Mouse (Mus musculus): Measurements from ENCODE around the gene Senp1. TPM values are rescaled to one million over a fixed set of nuclear protein-coding genes. Genes with fewer than 3 reads are reported as not detected.

Senp1 gene
- polyA plus RNA-seq, 1 experiment from 2014 or later = 38.6 TPM

- 80% methylated on average over 10 of the region's 10 CpGs for WGBS
- Histone ChIP-seq H3K4me3 (ENCODE audit: low read depth, low read length) (no peak overlapping the region), H3K27ac (ENCODE audit: low read depth, low read length) (no peak overlapping the region), H3K9me3 (ENCODE audit: control insufficient read depth, low read length) (no peaks in the 10 kb centered on the region), H3K36me3 (ENCODE audit: control insufficient read depth, insufficient read depth, low read length) (no peaks in the 10 kb centered on the region; the same call in 1 of the 2 replicates), H3K4me2 (no peak overlapping the region), H3K9ac (ENCODE audit: low read depth, low read length) (no peak overlapping the region), H3K4me1 (replicated peaks; ENCODE audit: control insufficient read depth, insufficient read depth, low read length) (peaks cover 23% of the 10 kb centered on the region), H3K27me3 (replicated peaks; ENCODE audit: control insufficient read depth, insufficient read depth, low read length) (no peaks in the 10 kb centered on the region)
- ATAC-seq (replicated peaks; ENCODE audit: low FRiP score) (no peak), DNase-seq (ENCODE audit: low spot score) (no peak)
These were observed 20.7 kb upstream of the Senp1 start for GRCm38 (mm10) chr15:98114098-98114851.

DNA sequence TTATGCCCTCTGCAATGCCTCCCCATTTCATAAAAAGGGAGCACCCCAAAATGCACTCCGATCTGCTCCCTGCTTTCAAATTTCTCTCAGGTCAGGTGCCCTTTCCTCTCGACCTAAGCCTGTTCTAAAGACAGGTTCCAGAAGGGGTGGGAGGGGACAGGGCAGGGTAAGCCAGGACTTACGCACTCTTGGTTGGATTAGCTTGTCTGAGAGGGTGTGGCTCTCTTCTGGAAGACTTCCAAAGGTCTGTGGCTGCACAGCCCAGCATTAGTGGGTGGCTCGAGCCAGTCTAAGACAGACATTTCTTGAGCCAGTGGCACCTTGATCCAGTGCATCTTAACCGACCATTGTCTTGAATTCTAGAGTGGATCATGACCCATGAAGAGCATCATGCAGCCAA, 18.2 kb upstream of the Senp1 start:
- Histone ChIP-seq H3K27me3 (replicated peaks; ENCODE audit: control insufficient read depth, insufficient read depth, low read length) (no peaks in the 10 kb centered on the region), H3K9ac (ENCODE audit: low read depth, low read length) (no peak overlapping the region), H3K4me2 (no peak overlapping the region), H3K36me3 (ENCODE audit: control insufficient read depth, insufficient read depth, low read length) (no peaks in the 10 kb centered on the region), H3K9me3 (ENCODE audit: control insufficient read depth, low read length) (no peaks in the 10 kb centered on the region), H3K4me1 (replicated peaks; ENCODE audit: control insufficient read depth, insufficient read depth, low read length) (peaks cover 30% of the 10 kb centered on the region), H3K27ac (ENCODE audit: low read depth, low read length) (no peak overlapping the region), H3K4me3 (ENCODE audit: low read depth, low read length) (no peak overlapping the region)
- 74% methylated on average over 5 of the region's 5 CpGs for WGBS
- DNase-seq (ENCODE audit: low spot score) (no peak), ATAC-seq (replicated peaks; ENCODE audit: low FRiP score) (no peak)

DNA sequence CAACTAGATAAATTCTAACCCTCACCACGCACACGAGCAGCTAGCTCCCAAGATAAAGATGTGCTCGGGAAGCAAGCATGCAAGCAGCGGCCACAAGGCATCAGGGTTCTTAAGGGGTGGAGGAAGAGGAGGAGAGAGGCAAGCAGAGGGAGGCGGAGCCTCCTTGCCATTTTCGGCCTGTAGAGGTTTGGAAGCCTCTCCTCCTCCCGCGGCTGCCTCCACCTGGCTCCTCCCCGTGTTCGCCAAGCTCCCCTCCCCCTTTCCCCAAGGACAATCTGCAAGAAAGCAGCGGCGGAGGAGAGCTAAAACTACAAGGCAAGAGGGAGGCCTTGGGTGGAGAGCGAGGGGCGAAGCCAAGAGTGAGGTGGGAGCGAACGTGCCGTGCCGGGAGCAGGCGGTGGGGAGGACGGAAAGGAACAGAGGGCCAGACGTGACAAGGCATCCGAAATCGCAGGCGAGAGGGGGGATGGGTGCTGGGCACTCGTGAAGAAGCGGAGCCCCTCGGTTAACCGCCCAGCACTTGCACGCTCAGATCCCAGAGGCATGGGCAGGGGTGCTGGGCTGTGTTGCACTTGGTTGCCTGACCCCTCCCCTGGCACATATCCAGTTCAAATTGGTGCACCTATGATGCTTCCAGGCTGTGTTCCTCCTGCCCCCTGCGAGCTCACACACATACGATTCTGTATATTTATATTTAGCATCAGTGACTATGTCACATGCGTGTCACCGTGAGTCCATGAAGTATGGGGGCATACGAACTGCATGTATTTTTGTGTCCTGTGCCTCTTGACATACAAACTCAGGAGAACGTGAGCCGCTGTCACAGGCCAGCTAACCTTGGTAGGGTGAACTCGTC, 15.0 kb upstream of the Senp1 start:
- Histone ChIP-seq H3K9me3 (ENCODE audit: control insufficient read depth, low read length) (no peaks in the 10 kb centered on the region), H3K27ac (ENCODE audit: low read depth, low read length) (peak overlapping the region; percentile 80), H3K9ac (ENCODE audit: low read depth, low read length) (peak overlapping the region; percentile 76), H3K4me3 (ENCODE audit: low read depth, low read length) (peak overlapping the region; percentile 74), H3K36me3 (ENCODE audit: control insufficient read depth, insufficient read depth, low read length) (no peaks in the 10 kb centered on the region), H3K4me2 (peak overlapping the region; percentile 93), H3K4me1 (replicated peaks; ENCODE audit: control insufficient read depth, insufficient read depth, low read length) (peaks cover 13% of the 10 kb centered on the region), H3K27me3 (replicated peaks; ENCODE audit: control insufficient read depth, insufficient read depth, low read length) (no peaks in the 10 kb centered on the region; the same call in 1 of the 2 replicates)
- 3% methylated on average over 37 of the region's 37 CpGs for WGBS
- ATAC-seq (replicated peaks; ENCODE audit: low FRiP score) (peak; percentile 97), DNase-seq (ENCODE audit: low spot score) (peak; percentile 83)

DNA sequence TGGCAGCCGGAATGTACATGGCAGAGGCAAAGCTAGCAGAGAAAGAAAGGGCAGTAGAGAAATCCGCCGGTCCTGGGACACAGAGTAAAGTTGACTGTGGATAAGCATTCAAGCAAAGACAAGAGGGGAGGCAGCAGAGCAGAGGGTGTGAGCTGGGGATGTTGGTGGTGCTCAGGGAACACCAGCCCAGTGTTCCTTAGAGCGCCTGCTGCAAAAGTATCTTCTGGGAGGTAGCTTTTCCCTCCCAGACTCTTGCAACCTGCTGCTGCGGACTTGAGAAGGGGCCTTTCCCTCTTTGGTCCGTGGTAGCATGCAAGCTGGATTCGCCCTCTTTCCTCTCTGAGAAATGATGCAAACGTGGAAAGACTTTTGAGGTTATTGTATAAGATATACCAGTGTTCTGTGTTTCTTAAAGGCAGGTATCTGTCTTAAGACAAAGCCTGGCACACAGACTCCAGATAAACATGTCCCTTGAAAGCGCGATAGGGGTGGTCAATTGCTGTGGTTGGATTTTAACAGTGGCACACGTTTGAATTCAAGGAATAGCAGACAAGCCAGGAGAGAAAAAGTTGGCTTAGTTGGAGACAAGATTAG, 14.3 kb upstream of the Senp1 start:
- Histone ChIP-seq H3K36me3 (ENCODE audit: control insufficient read depth, insufficient read depth, low read length) (no peaks in the 10 kb centered on the region), H3K9me3 (ENCODE audit: control insufficient read depth, low read length) (no peaks in the 10 kb centered on the region), H3K27me3 (replicated peaks; ENCODE audit: control insufficient read depth, insufficient read depth, low read length) (no peaks in the 10 kb centered on the region; the same call in 1 of the 2 replicates), H3K9ac (ENCODE audit: low read depth, low read length) (peak overlapping the region; percentile 76), H3K4me3 (ENCODE audit: low read depth, low read length) (peak overlapping the region; percentile 74), H3K4me2 (peak overlapping the region; percentile 93), H3K27ac (ENCODE audit: low read depth, low read length) (peak overlapping the region; percentile 80; the same call in 1 of the 2 replicates), H3K4me1 (replicated peaks; ENCODE audit: control insufficient read depth, insufficient read depth, low read length) (peaks cover 13% of the 10 kb centered on the region)
- DNase-seq (ENCODE audit: low spot score) (no peak), ATAC-seq (replicated peaks; ENCODE audit: low FRiP score) (peak; percentile 39)
- WGBS = 36% methylated on average over 11 of the region's 11 CpGs

DNA sequence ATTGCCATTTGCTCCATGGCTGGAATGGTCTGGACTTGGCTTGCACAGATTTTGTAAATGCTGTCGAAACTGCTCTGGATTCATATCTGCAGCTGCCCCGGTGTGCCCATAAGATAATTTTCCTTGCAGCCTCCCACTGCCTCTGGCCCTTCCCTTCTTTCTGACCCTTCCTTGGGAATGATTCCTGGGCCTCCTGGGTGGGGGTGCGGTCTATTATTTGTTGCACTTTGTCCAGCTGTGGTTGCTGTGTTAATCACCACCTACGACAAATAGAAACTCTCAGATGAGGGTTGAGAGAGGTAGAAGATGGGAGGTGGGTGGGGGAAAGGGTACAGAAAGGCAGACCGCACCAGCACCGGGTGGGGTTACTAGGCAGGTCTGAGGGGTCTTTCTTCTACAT, 13.7 kb upstream of the Senp1 start:
- Histone ChIP-seq H3K27ac (ENCODE audit: low read depth, low read length) (no peak overlapping the region), H3K27me3 (replicated peaks; ENCODE audit: control insufficient read depth, insufficient read depth, low read length) (no peaks in the 10 kb centered on the region; the same call in 1 of the 2 replicates), H3K9me3 (ENCODE audit: control insufficient read depth, low read length) (no peaks in the 10 kb centered on the region), H3K4me1 (replicated peaks; ENCODE audit: control insufficient read depth, insufficient read depth, low read length) (peaks cover 13% of the 10 kb centered on the region), H3K4me2 (peak overlapping the region; percentile 93), H3K36me3 (ENCODE audit: control insufficient read depth, insufficient read depth, low read length) (no peaks in the 10 kb centered on the region), H3K4me3 (ENCODE audit: low read depth, low read length) (0 out of 2 replicates have a peak overlapping the region, but pooled peaks have one; percentile 74), H3K9ac (ENCODE audit: low read depth, low read length) (no peak overlapping the region)
- WGBS = 79% methylated on average over 6 of the region's 6 CpGs
- DNase-seq (ENCODE audit: low spot score) = no peak
- no peak for ATAC-seq (replicated peaks; ENCODE audit: low FRiP score)

- no peak for DNase-seq (ENCODE audit: low spot score)
- H3K27ac ChIP-seq (ENCODE audit: low read depth, low read length) = no peak overlapping the region
- no peak overlapping the region for H3K9ac ChIP-seq (ENCODE audit: low read depth, low read length)
- no peaks in the 10 kb centered on the region; the same call in 1 of the 2 replicates for H3K36me3 ChIP-seq (ENCODE audit: control insufficient read depth, insufficient read depth, low read length)
- H3K4me1 ChIP-seq (replicated peaks; ENCODE audit: control insufficient read depth, insufficient read depth, low read length) = peaks cover 13% of the 10 kb centered on the region
- H3K9me3 ChIP-seq (ENCODE audit: control insufficient read depth, low read length) = no peaks in the 10 kb centered on the region
- H3K4me2 ChIP-seq = no peak overlapping the region
- no peaks in the 10 kb centered on the region; the same call in 1 of the 2 replicates for H3K27me3 ChIP-seq (replicated peaks; ENCODE audit: control insufficient read depth, insufficient read depth, low read length)
- 76% methylated on average over 6 of the region's 6 CpGs for WGBS
- no peak for ATAC-seq (replicated peaks; ENCODE audit: low FRiP score)
- no peak overlapping the region for H3K4me3 ChIP-seq (ENCODE audit: low read depth, low read length)
These were observed 13.0 kb upstream of the Senp1 start for GRCm38 (mm10) chr15:98106506-98106905.

- ATAC-seq (replicated peaks; ENCODE audit: low FRiP score) (no peak), DNase-seq (ENCODE audit: low spot score) (no peak)
- Histone ChIP-seq H3K4me3 (ENCODE audit: low read depth, low read length) (no peak overlapping the region), H3K4me1 (replicated peaks; ENCODE audit: control insufficient read depth, insufficient read depth, low read length) (peaks cover 5% of the 10 kb centered on the region), H3K9ac (ENCODE audit: low read depth, low read length) (no peak overlapping the region), H3K4me2 (no peak overlapping the region), H3K9me3 (ENCODE audit: control insufficient read depth, low read length) (no peaks in the 10 kb centered on the region), H3K36me3 (ENCODE audit: control insufficient read depth, insufficient read depth, low read length) (no peaks in the 10 kb centered on the region; the same call in 1 of the 2 replicates), H3K27me3 (replicated peaks; ENCODE audit: control insufficient read depth, insufficient read depth, low read length) (no peaks in the 10 kb centered on the region; the same call in 1 of the 2 replicates), H3K27ac (ENCODE audit: low read depth, low read length) (no peak overlapping the region)
- 87% methylated on average over 6 of the region's 6 CpGs for WGBS
These were observed 8.9 kb upstream of the Senp1 start for GRCm38 (mm10) chr15:98102401-98102800.

DNA sequence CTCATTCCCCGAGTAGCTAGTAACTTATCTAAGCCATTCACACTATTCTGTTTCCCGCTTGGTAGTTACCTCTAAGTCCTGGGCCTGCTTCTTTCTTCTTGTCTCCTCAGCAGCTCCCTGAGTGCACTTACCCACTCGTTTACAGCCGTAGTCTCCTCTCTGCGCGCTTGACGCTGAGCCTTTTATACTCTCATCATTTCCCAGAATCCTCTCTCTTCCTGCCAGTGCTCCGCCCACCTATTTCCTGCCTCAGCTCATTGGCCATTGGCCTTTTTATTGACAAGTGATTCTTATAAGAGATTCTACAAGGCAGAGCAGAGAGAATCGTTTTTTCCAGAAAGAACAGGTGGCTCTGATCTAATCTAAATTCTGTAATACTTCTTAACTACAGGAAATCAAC, 5.0 kb upstream of the Senp1 start:
- ATAC-seq (replicated peaks; ENCODE audit: low FRiP score) = no peak

More for the DNA sequence above, 5.0 kb upstream of the Senp1 start:
- no peaks in the 10 kb centered on the region for H3K9me3 ChIP-seq (ENCODE audit: control insufficient read depth, low read length)
- WGBS = 90% methylated on average over 9 of the region's 9 CpGs
- no peak overlapping the region for H3K4me2 ChIP-seq
- H3K4me1 ChIP-seq (replicated peaks; ENCODE audit: control insufficient read depth, insufficient read depth, low read length) = no peaks in the 10 kb centered on the region
- no peaks in the 10 kb centered on the region; the same call in 1 of the 2 replicates for H3K36me3 ChIP-seq (ENCODE audit: control insufficient read depth, insufficient read depth, low read length)
- H3K27ac ChIP-seq (ENCODE audit: low read depth, low read length) = no peak overlapping the region
- DNase-seq (ENCODE audit: low spot score) = no peak
- no peak overlapping the region for H3K4me3 ChIP-seq (ENCODE audit: low read depth, low read length)
- no peak overlapping the region for H3K9ac ChIP-seq (ENCODE audit: low read depth, low read length)
- H3K27me3 ChIP-seq (replicated peaks; ENCODE audit: control insufficient read depth, insufficient read depth, low read length) = no peaks in the 10 kb centered on the region

All from liver, embryonic 11.5 days (tissue).